Mouse (Mus musculus) heart, postnatal 0 days (tissue): ENCODE results near the gene Aes. TPM values are rescaled to one million over a fixed set of nuclear protein-coding genes. Genes with fewer than 3 reads are reported as not detected.

ENCODE experiments used
- ATAC-seq: fragments of 200-750 bp; cut with Nextera tagmentation; 2 replicates; pipeline ENCODE4 v1.8.0; 2017; ENCODE audit warnings: low read depth, moderate number of reproducible peaks, moderate library complexity; ENCODE audit not compliant: insufficient read depth
- DNase-seq: peaks from one replicate; pipeline ENCODE4 v3.0.0-alpha.2; 2016; ENCODE audit warnings: low spot score
- H3K27ac ChIP-seq: fragments of 300-500 bp; sonication (generic); 2 replicates; pipeline ENCODE4 v1.5.1; 2014; ENCODE audit warnings: low read depth, mild to moderate bottlenecking
- H3K27me3 ChIP-seq: fragments of 300-500 bp; sonication (generic); 2 replicates; pipeline ENCODE4 v1.6.1; 2014; ENCODE audit warnings: low read length, mixed read lengths; ENCODE audit not compliant: control insufficient read depth, insufficient read depth
- H3K36me3 ChIP-seq: fragments of 300-500 bp; sonication (generic); replicated peaks from 2 replicates; pipeline ENCODE4 v1.6.1; 2014; ENCODE audit warnings: low read length, mixed read lengths; ENCODE audit not compliant: control insufficient read depth, insufficient read depth
- H3K4me1 ChIP-seq: fragments of 300-500 bp; sonication (generic); 2 replicates; pipeline ENCODE4 v1.6.1; 2014; ENCODE audit warnings: antibody characterized with exemption; ENCODE audit not compliant: control insufficient read depth, insufficient read depth
- H3K4me2 ChIP-seq: fragments of 300-500 bp; sonication (generic); 2 replicates; pipeline ENCODE4 v1.6.1; 2014; ENCODE audit warnings: low read depth, mild to moderate bottlenecking, low read length, moderate library complexity
- H3K4me3 ChIP-seq: fragments of 300-500 bp; sonication (generic); 2 replicates; pipeline ENCODE4 v1.5.1; 2014; ENCODE audit warnings: low read depth, low read length
- H3K9ac ChIP-seq: fragments of 300-500 bp; sonication (generic); replicated peaks from 2 replicates; pipeline ENCODE4 v1.6.1; 2014; ENCODE audit warnings: low read depth, low read length, mixed read lengths
- H3K9me3 ChIP-seq: fragments of 300-500 bp; sonication (generic); replicated peaks from 2 replicates; pipeline ENCODE4 v1.6.1; 2016; ENCODE audit warnings: low read length; ENCODE audit not compliant: control insufficient read depth
- CTCF ChIP-seq: IDR thresholded peaks from 2 replicates; pipeline ENCODE4 v1.5.1; 2016; ENCODE audit warnings: antibody characterized with exemption, control low read depth, low read depth
- EP300 ChIP-seq: IDR thresholded peaks from 2 replicates; pipeline ENCODE4 v1.6.1; 2016; ENCODE audit warnings: antibody characterized with exemption, low read depth
- WGBS: fragments of 180-500 bp; shearing (Covaris S2); extraction: QIAGEN DNeasy Blood & Tissue Kit; methylation state at CpG from one replicate; pipeline ENCODE4 v1.1.7; 2014; 5-methylcytosine and 5-hydroxymethylcytosine counted together
- polyA plus RNA-seq: library from polyadenylated mRNA; unstranded; fragments of >200 nt; fragmentation: Nextera tagmentation; extraction: Ambion mirVana; gene quantifications from 2 replicates; pipeline ENCODE4 v1.2.1, GENCODE M21; 2015
- total RNA-seq: library from RNA; depleted of rRNA; stranded (reverse); fragments of >200 nt; gene quantifications from 2 replicates; pipeline ENCODE4 v1.2.3, GENCODE M21; 2014; ENCODE audit warnings: low replicate concordance

Gene Aes
- total and polyA plus RNA-seq, 2 experiments from 2014 or later, result 767 to 870 TPM

DNA sequence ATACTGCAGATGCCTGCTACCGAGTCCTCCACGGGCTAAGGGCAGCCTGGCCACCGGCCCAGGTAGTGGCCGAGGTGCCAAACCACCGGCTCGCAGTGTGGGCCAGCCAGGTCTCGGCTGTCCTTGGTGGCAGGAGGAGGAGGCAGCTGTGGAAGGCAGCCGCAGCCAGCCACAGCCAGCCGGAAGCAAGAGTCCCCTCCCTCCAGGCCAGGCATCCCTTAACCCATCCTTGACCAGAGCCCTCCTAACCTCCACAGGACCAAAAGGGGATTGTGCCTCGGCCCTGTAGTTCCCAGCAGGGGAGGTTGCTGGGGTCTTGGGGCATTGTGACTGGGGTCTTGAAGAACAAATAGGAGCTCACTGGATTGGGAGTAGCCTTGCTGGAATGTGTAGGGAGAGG lies 4.9 kb downstream of the Aes start:
- DNase-seq (peak; percentile 53), ATAC-seq (peak; percentile 25)
- Histone ChIP-seq H3K9ac (no peak overlapping the region), H3K9me3 (no peaks in the 10 kb centered on the region), H3K36me3 (peaks cover 39% of the 10 kb centered on the region), H3K27ac (peak overlapping the region; percentile 47), H3K4me2 (peak overlapping the region; percentile 35), H3K4me1 (peaks cover 33% of the 10 kb centered on the region), H3K4me3 (0 out of 2 replicates have a peak overlapping the region, but pooled peaks have one; percentile 2), H3K27me3 (no peaks in the 10 kb centered on the region)
- no peak for TF ChIP-seq CTCF
- no peak for TF ChIP-seq EP300
- 2% methylated on average over 10 of the region's 10 CpGs for WGBS

DNA sequence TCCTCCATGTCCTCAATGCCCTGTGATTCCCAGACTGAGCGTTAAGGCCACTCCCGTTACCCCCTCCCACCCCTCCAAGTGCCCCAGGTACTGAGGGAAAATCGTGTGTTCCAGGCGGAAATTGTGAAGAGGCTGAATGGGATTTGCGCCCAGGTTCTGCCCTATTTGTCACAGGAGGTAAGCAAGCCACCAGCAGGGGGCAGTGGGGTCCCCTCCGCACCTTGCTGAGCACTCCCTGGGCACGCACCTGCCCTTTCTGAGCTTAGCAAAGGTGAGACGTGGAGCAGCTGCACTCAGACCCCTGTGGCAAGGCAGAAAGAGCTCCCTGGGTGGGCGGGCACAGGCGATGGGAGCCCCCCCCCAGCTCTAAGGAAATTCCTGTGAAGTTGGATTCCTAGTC lies 5.4 kb downstream of the Aes start:
- no peaks in the 10 kb centered on the region for H3K9me3 ChIP-seq
- peaks cover 37% of the 10 kb centered on the region for H3K4me1 ChIP-seq
- ATAC-seq, result no peak
- H3K27me3 ChIP-seq, result no peaks in the 10 kb centered on the region
- WGBS, result 41% methylated on average over 10 of the region's 10 CpGs
- H3K9ac ChIP-seq, result no peak overlapping the region
- H3K4me2 ChIP-seq, result 0 out of 2 replicates have a peak overlapping the region, but pooled peaks have one; percentile 35
- H3K36me3 ChIP-seq, result peaks cover 39% of the 10 kb centered on the region
- DNase-seq, result peak; percentile 33
- TF ChIP-seq CTCF (peak; percentile 54), EP300 (no peak)
- 0 out of 2 replicates have a peak overlapping the region, but pooled peaks have one; percentile 47 for H3K27ac ChIP-seq
- H3K4me3 ChIP-seq, result no peak overlapping the region

DNA sequence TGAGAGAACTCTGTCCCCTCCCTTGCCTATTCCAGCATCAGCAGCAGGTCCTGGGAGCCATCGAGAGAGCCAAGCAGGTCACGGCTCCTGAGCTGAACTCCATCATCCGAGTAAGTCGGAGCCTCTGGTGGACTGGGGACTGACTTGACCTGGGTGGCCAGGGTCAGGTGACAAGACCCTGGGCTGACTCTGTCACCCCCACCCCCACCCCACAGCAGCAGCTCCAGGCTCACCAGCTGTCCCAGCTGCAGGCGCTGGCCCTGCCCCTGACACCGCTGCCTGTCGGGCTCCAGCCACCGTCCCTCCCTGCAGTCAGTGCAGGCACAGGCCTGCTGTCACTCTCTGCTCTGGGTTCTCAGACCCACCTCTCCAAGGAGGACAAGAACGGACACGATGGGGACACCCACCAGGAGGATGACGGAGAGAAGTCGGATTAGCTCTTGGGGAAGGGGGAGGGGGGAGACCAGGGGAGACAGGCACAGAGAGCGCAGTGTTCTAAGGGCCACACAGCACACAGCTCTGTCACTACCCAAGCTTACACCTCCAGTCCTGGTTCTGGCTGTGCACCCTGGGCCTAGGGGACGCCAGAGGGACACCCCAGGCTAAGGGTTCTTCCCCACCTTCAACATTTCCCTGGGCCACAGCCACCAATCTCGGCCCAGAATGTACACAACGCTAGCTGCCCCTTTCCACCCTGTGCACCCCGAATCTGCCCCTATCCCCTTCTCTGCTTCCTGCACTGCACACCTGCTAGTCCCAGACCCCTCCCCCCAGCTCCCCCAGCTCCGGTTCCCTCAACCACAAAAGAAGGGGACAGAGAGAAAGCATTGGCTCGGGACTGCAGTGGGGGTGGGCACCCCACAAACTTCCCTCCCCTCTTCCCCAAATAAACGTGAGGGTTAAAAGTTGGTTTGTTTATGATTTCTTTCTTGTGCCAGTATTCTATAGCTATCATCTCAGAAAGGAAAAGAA lies 6.3 kb downstream of the Aes start:
- Histone ChIP-seq H3K4me1 (peaks cover 37% of the 10 kb centered on the region), H3K27ac (no peak overlapping the region)

DNA sequence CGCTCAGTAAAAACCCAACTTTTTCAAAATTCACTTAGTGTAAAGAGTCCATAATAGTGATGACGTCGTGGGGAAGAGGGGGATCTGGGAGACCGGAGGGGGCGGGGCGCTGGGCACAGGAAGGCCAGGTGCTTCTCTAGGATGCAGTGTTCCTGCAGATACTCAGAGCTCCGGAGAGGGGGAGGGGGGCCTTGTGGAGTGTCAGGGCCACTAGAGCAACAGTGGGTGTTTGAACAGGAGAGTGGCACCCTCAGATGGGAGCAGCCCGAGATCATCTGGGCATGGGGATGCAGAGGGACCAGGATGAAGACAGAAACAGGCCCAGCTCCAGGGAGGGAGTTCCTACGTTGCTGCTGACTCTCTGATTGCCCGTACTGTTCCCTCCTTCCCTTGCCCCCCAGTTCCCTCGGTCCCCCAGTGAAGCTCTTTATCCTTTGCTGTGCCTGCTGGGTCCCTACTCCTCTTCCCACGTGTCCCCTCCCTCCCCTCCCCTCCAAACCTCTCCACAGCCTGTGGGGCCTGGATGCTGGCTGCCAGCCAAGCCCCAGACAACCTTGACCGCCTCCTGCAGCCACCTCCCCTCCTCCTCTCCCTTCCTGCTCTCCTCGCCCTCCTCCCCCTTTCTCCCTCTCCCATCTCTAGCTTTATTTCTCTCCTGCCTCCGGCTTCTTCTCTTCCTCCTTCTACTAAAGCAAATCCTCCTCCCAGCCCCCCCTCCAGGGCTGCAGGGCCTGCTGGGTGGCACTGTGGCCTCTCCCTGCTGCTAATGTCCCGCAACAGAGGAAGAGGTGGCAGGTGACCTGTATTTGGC lies 9.3 kb downstream of the Aes start:
- 0 out of 2 replicates have a peak, but pooled peaks have one; percentile 14 for ATAC-seq
- no peak for TF ChIP-seq CTCF
- TF ChIP-seq EP300, result no peak
- 13% methylated on average over 16 of the region's 16 CpGs for WGBS
- Histone ChIP-seq H3K4me2 (no peak overlapping the region; the same call in 1 of the 2 replicates), H3K27ac (peak overlapping the region; percentile 75), H3K4me3 (no peak overlapping the region), H3K27me3 (no peaks in the 10 kb centered on the region), H3K36me3 (peaks cover 28% of the 10 kb centered on the region), H3K9me3 (no peaks in the 10 kb centered on the region), H3K4me1 (peaks cover 34% of the 10 kb centered on the region), H3K9ac (no peak overlapping the region)
- DNase-seq, result peak; percentile 74

More for the DNA sequence above, 6.3 kb downstream of the Aes start:
- no peaks in the 10 kb centered on the region for H3K27me3 ChIP-seq
- no peak overlapping the region for H3K4me2 ChIP-seq
- TF ChIP-seq EP300 (no peak), CTCF (no peak)
- DNase-seq (no peak), ATAC-seq (no peak)
- H3K36me3 ChIP-seq, result peaks cover 39% of the 10 kb centered on the region
- no peak overlapping the region for H3K4me3 ChIP-seq
- no peak overlapping the region for H3K9ac ChIP-seq
- no peaks in the 10 kb centered on the region for H3K9me3 ChIP-seq
- WGBS, result 53% methylated on average over 20 of the region's 20 CpGs

DNA sequence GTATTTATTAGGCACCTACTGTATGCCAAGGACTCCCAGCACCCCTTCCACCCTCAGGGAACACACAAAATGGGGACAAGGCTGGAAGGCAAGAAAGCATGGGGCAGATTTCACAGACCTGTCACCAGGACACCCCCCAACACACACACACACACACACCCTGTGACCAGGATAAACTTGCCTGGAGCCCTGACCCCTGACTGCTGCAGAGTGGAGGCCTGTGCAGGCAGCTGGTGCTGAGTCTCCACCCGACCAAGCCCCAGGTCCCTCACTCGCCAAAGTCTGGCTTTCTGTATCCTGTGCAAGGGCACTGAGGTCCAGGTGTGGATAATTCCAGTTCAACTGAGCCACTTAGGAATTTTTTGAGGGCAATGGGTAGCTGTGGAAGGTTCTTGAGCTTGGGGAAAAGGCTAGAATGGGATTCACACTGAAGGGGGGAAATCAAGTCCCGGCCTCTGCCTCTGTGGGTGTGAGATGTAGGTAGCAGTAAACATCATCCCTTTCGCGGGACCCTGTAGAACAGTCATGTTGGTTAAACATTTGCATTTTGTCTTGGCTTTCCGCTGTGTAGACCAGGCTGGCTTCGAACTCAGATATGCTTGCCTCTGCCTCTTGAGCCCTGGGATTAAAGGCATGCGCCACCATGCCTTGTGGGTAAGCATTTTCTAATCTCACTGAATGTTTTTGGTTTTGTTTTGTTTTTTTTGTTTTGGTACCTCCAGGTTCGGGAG lies 10.4 kb downstream of the Aes start:
- DNase-seq (no peak), ATAC-seq (no peak)
- WGBS, result 75% methylated on average over 9 of the region's 9 CpGs
- Histone ChIP-seq H3K27me3 (no peaks in the 10 kb centered on the region), H3K9ac (no peak overlapping the region), H3K4me2 (no peak overlapping the region), H3K9me3 (no peaks in the 10 kb centered on the region), H3K4me3 (no peak overlapping the region), H3K27ac (peak overlapping the region; percentile 88), H3K4me1 (peaks cover 25% of the 10 kb centered on the region), H3K36me3 (peaks cover 24% of the 10 kb centered on the region)
- no peak for TF ChIP-seq EP300
- no peak for TF ChIP-seq CTCF
